Mouse (Mus musculus) small intestine, adult 2 months (tissue): ENCODE results near the gene Eaf2.

ENCODE experiments used
- CTCF ChIP-seq: fragments of 200-500 bp; IDR thresholded peaks from 2 replicates; pipeline ENCODE4 v1.5.1; 2012; ENCODE audit warnings: low read depth, mild to moderate bottlenecking, control low read depth, inconsistent platforms, low read length, moderate library complexity, mixed read lengths; ENCODE audit not compliant: insufficient replicate concordance, insufficient read length; ENCODE audit errors: extremely low read depth
- POLR2A ChIP-seq: fragments of 200-500 bp; IDR thresholded peaks from 2 replicates; pipeline ENCODE4 v1.6.1; 2012; ENCODE audit warnings: low read depth, mild to moderate bottlenecking, control low read depth, inconsistent platforms, low read length, moderate library complexity

DNA sequence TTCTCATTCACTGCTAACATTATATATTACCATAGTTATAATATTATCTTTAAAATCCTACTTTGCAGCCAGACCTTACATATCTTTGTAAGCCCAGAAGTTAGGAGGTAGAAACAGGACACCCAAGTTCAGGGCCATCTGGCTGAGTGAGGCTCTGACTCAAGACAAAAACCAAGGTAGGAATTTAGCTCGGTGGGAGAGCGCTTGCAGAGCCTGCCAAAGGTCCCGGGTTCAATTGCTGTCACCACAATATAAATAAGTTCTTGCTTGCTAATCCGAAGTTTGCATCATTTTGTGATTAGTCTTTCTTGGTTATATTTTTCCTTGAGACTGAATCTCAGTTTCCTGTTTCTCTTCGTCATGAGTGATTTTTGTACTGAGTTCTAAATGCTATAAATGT is 28.4 kb upstream of the Eaf2 start:
- TF ChIP-seq CTCF (no peak), POLR2A (no peak)
